Mouse (Mus musculus) small intestine, adult 2 months (tissue): Measurements from ENCODE around the gene Ptges2.

Source experiments
- CTCF ChIP-seq: fragments of 200-500 bp; IDR thresholded peaks from 2 replicates; pipeline ENCODE4 v1.5.1; 2012; ENCODE audit warnings: low read depth, mild to moderate bottlenecking, control low read depth, inconsistent platforms, low read length, moderate library complexity, mixed read lengths; ENCODE audit not compliant: insufficient replicate concordance, insufficient read length; ENCODE audit errors: extremely low read depth
- POLR2A ChIP-seq: fragments of 200-500 bp; IDR thresholded peaks from 2 replicates; pipeline ENCODE4 v1.6.1; 2012; ENCODE audit warnings: low read depth, mild to moderate bottlenecking, control low read depth, inconsistent platforms, low read length, moderate library complexity

DNA sequence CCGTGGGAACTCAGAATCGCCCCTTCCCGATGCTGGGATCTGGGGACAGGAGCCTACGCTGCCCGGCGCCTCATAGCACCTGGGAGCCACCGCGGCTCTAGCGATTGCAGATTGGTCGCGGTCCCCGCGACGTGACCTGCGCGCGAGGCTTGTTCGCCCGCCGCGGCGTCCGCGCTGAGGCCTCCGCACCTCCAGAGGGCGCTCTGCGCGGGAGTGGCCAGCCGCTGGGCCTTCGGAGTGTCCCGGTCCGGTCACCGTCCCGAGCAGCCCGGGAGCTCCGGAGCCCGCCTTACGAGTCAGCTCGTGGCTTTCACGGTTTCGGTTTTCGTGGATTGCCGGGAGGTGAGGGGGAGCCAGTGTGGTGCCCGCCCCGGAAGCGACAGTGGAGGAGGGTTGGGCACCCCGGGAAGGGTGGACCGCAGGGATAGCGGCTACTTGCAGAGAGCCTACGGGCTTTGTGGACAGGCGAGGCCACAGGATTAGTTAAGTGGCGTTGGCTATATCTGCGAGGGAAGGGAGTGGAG lies 32.8 kb upstream of the Ptges2 start:
- TF ChIP-seq CTCF, result peak; percentile 79
- TF ChIP-seq POLR2A, result peak; percentile 75; the same call in 1 of the 2 replicates
